Mouse (Mus musculus): ENCODE results near the gene Dlgap1.

Gene Dlgap1

DNA sequence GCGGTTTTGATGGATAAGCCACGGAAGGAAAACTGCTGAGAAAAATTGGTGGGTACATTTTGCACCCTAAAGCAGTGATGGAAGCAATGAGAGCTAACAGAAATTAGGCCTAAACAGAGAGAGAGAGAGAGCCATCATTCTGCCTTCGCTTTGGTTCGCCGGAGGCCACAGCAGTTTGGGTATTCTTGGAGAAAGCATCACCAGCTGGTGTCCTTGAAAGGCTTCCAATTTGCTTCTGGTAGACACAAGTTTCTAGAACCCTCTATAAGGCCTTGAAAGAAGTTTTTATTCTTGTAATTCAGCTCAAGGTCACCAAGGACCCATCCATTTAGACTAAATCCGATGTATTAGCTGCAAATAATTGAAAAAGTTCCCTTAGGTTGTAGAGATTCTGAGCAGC is 205.0 kb downstream of the Dlgap1 start:
- DNase-seq (ENCODE audit: low read depth), result no peak

DNA sequence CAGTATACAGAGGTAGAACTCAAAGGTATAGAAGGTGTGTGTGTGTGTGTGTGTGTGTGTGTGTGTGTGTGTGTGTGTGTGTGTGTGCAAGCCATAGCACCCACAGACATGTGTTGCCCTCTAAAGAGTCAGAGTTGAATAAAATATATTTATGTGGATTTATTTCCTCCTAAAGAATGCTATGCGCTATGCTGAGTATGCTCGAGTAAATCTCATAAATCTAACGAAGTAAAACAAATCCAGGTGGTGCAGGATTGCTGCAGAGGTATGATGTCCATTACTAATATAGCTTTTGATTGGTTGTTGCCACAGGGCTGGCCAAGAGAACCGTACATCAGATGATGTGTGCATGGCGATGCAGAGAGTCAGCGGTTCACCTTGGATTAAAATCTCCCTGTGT is 222.4 kb downstream of the Dlgap1 start:
- DNase-seq (ENCODE audit: low read depth), result no peak

DNA sequence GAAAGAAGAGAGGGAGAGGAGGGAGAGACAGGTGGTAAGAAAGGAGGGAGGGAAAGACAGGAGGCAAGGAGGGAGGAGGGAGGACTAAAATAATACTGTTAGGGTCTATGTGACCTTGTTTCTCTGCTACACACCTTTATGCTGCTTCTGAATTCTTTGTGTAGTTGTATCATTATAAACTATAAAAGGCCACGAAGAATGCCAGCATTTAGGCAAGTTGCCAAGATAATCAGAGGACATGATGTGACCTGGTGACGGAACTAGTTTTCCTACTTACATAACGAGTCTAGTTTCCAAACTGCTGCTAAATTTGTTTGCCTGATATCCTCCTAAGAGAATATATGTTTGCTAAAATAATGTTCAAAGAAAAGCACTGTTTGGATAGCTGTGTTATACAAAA is 254.0 kb downstream of the Dlgap1 start:
- no peak for DNase-seq (ENCODE audit: low read depth)

DNA sequence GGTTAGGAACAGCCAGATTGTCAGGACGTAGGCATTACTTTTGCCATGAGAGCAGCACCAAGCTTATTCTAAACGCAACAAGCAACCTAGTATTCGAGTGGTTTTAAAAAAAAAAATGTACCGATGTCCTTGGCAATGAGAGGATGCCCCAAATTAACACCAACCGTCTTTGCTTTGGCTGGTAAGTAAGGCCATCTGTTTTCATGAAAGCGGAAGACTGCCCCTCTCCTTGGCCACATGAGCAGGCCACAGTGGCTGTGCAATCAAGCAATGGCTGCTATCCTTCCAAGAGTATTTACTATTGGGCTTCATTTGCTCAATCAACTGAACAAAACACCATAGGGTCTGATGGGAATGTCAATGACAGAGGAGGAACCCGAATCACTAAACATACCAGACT is 278.5 kb downstream of the Dlgap1 start:
- DNase-seq (ENCODE audit: low read depth), result no peak

GRCm38 (mm10) chr17:70248250-70248649 is 279.4 kb downstream of the Dlgap1 start:
- no peak for DNase-seq (ENCODE audit: low read depth)

- no peak for DNase-seq (ENCODE audit: low read depth)
Observed at GRCm38 (mm10) chr17:70252476-70252875, 283.6 kb downstream of the Dlgap1 start.

DNA sequence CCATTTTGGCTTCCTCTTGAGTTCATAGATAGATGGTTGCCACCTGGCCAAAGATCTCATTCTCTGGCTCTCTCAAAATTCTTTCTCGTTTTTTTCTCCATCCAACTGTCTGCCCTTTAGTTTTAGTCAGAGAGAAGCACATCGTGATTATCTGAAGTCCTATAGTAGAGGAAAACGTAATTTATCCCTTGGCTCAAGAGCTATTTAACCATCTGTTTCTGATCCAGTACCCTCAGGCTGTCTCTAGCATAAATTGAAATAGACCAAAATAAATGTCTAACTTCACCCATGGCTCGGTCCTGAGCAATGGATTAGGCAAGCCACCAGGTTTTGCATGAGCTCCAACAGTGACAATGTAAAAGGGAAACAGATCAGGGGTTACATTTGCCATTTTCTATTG is 287.5 kb downstream of the Dlgap1 start:
- no peak for DNase-seq (ENCODE audit: low read depth)

DNA sequence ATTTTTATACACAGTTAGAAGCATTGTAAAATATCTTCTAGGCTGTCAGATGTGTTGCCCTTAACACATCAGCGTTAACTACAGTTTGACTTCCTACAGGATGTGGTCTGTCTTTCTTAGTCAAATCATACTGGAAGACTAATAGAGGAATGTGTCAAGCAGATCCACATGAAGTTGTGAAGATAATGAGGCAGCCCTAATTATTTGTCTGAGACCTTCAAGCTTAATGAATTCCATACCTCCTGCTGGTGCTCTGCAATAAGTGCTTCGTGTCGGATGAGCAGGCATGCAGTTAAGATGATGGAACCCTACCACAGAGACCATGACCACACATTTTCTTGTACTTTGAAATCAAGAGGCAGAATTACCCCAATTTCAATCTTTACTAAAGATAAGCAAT is 294.3 kb downstream of the Dlgap1 start:
- DNase-seq (ENCODE audit: low read depth), result no peak

DNA sequence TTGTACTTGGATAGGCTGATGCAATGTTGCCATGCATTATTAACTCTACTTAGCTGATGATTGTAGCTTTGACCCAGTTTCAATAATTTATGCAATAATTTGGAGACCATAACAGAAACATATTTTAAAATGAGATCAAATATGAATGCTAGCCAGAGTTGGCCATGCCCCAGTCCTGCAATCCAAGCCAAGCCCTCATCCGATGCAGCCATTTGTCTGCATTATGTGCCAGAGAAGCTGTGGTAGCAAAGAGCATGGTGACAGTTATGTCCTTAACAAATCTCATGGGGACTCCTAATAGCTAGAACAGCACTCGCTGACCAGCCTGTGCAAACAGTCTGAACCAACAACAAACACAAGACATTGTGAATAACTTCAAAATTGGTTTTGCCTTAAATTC is 303.3 kb downstream of the Dlgap1 start:
- DNase-seq (ENCODE audit: low read depth), result no peak

GRCm38 (mm10) chr17:70287708-70288107 is 318.8 kb downstream of the Dlgap1 start:
- DNase-seq (ENCODE audit: low read depth), result no peak

DNA sequence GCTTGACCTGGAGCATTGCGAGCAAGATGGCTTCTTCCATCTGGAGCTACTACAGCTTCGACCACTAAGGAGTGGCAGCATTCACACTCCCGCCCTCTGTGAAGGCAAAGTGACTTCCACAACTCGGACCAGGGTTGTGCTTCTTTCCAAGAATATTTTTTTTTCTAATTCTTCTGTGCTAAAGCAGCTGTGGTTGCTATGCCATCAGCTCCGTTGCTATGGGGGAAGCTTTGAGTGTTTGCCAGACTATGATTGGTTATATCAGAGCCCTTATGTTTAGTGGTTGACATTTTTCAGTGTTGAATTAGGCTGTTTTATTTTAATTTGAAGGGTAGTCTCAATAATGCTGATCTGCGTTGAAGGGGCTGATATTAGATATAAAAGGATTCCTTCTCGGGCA is 325.2 kb downstream of the Dlgap1 start:
- no peak for DNase-seq (ENCODE audit: low read depth)

DNA sequence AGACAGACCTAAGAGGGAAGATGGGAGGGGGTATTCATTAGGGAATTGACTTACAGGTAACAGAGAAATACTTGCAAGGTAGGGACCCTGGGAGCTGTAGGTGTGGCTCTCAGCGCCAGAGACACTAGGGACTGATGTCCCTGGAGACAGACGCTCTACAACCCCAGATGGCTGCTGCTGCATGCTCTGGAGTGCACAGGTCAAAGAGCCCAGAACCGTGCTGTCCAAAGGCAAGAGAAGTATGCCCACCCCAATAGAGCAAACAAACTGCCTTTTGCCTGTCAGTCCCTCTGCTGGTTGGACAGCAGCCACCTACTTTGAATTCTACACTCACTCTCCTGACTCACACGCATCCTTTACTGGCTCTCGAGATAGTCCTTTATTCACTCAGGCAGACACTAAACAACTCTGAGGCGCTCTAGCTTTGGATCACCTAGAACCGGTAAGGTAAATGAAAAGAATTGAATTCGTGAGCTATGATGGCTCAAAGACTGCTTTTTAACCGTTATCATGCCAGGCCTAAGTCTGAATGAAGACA is 333.1 kb downstream of the Dlgap1 start:
- no peak for DNase-seq (ENCODE audit: low read depth)

DNA sequence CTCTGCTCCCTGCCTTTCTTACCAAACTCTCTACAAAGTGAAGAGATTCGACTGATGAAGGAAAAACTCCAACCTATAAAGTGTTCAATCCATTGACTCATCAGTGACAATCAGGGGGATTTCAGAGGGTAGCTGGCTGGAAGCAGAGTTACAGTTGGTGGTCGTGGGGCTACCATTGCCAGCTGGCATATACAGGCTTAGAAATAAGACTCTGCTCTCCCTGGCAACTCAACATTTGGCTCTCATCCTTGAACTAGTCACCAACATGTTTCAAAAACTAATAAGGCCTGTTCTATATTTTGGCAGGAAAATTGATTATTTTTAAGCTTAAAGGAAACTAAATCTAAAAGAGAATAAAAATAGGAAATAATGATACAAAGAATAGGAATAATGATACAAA is 333.8 kb downstream of the Dlgap1 start:
- DNase-seq (ENCODE audit: low read depth), result no peak

- no peak for DNase-seq (ENCODE audit: low read depth)
Observed at GRCm38 (mm10) chr17:70305021-70305420, 336.1 kb downstream of the Dlgap1 start.

- DNase-seq (ENCODE audit: low read depth), result no peak
Observed at GRCm38 (mm10) chr17:70307418-70308176, 338.7 kb downstream of the Dlgap1 start.

- DNase-seq (ENCODE audit: low read depth), result no peak
Observed at GRCm38 (mm10) chr17:70308364-70309231, 339.7 kb downstream of the Dlgap1 start.

GRCm38 (mm10) chr17:70316327-70316726 is 347.5 kb downstream of the Dlgap1 start:
- no peak for DNase-seq (ENCODE audit: low read depth)

DNA sequence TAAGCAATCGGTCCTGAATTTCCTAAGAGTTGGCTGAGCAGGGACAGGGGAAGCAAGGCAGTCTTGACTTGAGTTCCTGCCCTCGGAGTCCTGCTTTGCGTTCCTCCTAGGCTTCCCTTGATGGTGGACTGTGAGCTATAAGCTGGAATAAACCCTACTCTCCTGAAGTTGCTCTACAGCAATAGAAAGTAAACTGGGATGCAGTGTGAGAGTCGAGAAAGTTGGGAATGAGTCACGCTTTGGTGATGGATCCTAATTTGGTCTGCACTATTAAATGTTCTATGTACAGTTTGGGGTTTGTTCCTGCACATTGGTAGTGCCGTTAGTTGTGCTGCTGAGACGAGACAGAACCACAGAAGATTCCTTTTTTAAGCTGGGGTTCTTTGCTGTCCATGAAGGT is 348.9 kb downstream of the Dlgap1 start:
- no peak for DNase-seq (ENCODE audit: low read depth)

DNA sequence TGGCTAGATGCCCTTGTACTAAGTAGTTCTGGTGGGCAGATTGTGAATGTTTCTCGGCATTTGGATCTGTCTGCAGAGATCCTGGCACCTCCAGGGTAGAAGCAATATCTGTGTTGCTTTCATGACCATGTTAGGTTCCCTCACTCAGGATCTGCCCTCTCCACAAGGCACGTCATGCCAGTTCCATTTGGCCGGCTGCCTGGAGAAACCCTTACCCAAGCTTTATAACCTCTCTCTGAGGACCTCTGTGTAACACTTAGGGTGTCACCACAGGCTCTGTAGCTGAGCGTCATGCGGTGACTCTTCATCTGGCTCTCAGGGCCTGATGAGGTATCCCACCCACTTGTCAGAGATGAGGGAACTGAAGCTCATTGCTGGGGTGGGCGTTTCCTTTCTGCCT is 353.1 kb downstream of the Dlgap1 start:
- no peak for DNase-seq (ENCODE audit: low read depth)

DNA sequence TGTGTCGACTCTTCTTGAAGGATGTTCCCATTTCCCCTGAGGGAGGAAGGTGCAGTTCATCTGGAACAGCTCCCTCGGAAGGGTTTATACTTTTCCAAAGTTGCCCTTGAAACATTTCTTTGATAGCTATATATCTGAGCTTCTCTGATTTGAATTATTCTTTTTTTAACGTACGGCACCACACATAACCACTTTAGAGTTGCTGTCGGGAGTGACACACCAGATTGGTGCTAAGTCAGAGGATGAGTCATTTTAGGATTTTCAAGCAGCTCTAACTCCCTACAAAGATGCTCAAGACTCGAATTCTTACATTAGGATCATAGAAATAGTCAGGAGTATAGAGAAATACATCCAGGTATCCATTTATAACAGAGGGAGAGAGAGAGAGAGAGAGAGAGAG is 364.6 kb downstream of the Dlgap1 start:
- DNase-seq (ENCODE audit: low read depth), result no peak

- no peak for DNase-seq (ENCODE audit: low read depth)
Observed at GRCm38 (mm10) chr17:70334171-70334570, 365.3 kb downstream of the Dlgap1 start.

GRCm38 (mm10) chr17:70339821-70340220 is 370.9 kb downstream of the Dlgap1 start:
- no peak for DNase-seq (ENCODE audit: low read depth)

DNA sequence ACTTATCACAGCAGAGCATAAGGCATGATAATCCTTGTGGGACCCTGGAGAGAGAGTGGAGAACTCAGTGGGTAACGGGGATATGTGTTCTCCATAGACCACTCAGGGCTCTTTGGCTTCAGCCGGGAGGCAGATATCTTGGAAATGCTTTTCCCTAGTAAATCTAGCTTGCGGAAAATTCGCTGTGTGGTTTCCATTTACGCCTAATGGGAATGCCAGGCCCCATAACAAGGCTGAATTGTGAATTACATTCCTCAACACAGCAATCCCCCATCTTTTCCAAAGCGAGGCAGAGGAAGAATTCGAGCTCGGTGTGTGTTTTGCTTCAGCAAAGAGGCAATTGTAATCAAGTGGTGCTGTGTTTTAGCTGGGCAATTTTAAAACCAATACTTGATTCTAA is 372.4 kb downstream of the Dlgap1 start:
- no peak for DNase-seq (ENCODE audit: low read depth)

Data from NIH3T3 (cell line).